Mouse (Mus musculus) hindbrain, embryonic 12.5 days (tissue): ENCODE measurements around the gene Col4a5. TPM values are rescaled to one million over a fixed set of nuclear protein-coding genes. Genes with fewer than 3 reads are reported as not detected.

ENCODE experiments used
- ATAC-seq: fragments of 200-750 bp; cut with Nextera tagmentation; 2 replicates; pipeline ENCODE4 v1.8.0; 2017; ENCODE audit warnings: moderate TSS enrichment; ENCODE audit not compliant: low FRiP score
- H3K27ac ChIP-seq: fragments of 300-500 bp; sonication (generic); 2 replicates; pipeline ENCODE4 v1.5.1; 2016; ENCODE audit warnings: mild to moderate bottlenecking
- H3K27me3 ChIP-seq: fragments of 300-500 bp; sonication (generic); 2 replicates; pipeline ENCODE4 v1.6.1; 2016; ENCODE audit warnings: mild to moderate bottlenecking
- H3K36me3 ChIP-seq: fragments of 300-500 bp; sonication (generic); 2 replicates; pipeline ENCODE4 v1.6.1; 2016; ENCODE audit warnings: mild to moderate bottlenecking
- H3K4me1 ChIP-seq: fragments of 300-500 bp; sonication (generic); 2 replicates; pipeline ENCODE4 v1.6.1; 2016
- H3K4me2 ChIP-seq: fragments of 300-500 bp; sonication (generic); replicated peaks from 2 replicates; pipeline ENCODE4 v1.6.1; 2016; ENCODE audit warnings: mild to moderate bottlenecking
- H3K4me3 ChIP-seq: fragments of 300-500 bp; sonication (generic); 2 replicates; pipeline ENCODE4 v1.5.1; 2016; ENCODE audit warnings: mild to moderate bottlenecking
- H3K9ac ChIP-seq: fragments of 300-500 bp; sonication (generic); 2 replicates; pipeline ENCODE4 v1.6.1; 2016; ENCODE audit warnings: mild to moderate bottlenecking, moderate library complexity
- H3K9me3 ChIP-seq: fragments of 300-500 bp; sonication (generic); replicated peaks from 2 replicates; pipeline ENCODE4 v1.6.1; 2016; ENCODE audit warnings: mild to moderate bottlenecking
- WGBS: fragments of 180-500 bp; shearing (Covaris S2); methylation state at CpG from one replicate; pipeline ENCODE4 v1.1.7; 2016; 5-methylcytosine and 5-hydroxymethylcytosine counted together
- polyA plus RNA-seq: library from polyadenylated mRNA; unstranded; fragments of >200 nt; fragmentation: Nextera tagmentation; extraction: Ambion mirVana; gene quantifications from 2 replicates; pipeline ENCODE4 v1.2.1, GENCODE M21; 2016

Gene Col4a5
- polyA plus RNA-seq, 1 experiment from 2014 or later: 21.0 TPM

DNA sequence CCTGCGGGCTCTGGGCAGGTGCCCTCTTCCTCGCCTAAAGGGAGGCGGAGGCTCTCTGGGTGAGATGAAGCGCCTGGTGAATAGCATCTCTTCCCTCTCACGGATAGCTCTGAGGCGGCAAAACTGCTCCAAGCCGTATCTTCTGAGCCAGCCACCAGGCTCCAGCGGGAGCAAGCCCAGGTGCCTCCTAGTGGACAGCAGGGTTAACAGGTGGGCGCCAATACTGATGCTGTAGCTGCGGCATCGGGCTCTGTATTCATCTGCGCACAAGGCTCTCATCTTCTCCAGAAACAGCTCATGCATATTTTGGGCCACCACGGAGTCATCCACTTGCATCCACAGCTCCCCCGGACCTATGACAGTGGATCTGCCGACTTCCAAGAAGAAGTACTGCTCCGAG is 248.8 kb downstream of the Col4a5 start:
- H3K4me1 ChIP-seq: no peaks in the 10 kb centered on the region
- no peak overlapping the region for H3K27ac ChIP-seq
- H3K27me3 ChIP-seq: peaks cover 77% of the 10 kb centered on the region
- H3K9ac ChIP-seq: no peak overlapping the region
- no peak for ATAC-seq
- peak overlapping the region; percentile 61 for H3K4me2 ChIP-seq
- no peaks in the 10 kb centered on the region for H3K36me3 ChIP-seq
- peak overlapping the region; percentile 42 for H3K4me3 ChIP-seq
- WGBS: 14% methylated on average over 16 of the region's 16 CpGs
- no peaks in the 10 kb centered on the region for H3K9me3 ChIP-seq

DNA sequence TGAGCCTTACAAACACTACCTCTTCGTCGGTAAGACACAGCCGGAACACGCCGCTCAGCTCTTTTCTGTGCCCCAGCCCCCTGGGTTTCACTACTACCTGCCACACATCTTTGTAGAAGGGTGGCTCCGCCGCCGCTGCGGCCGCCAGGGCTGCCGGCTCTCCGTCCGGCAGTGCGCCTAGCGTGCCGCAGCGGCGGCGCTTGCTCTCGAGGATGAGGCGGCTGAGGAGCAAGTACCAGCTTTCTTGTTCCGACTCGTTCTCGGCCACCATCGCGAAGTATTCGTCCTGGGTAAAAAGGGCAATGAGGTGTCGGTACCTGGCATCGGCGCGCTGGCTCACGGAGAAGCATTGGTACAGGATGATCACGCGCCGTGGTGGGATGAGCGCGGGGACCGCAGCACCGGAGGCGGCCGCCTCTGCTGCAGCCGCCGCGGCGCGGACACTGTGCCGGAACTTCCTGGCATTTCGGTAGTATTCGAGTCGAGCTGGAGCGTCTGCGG is 249.3 kb downstream of the Col4a5 start:
- Histone ChIP-seq H3K4me1 (no peaks in the 10 kb centered on the region), H3K27me3 (peaks cover 77% of the 10 kb centered on the region), H3K36me3 (no peaks in the 10 kb centered on the region), H3K4me3 (peak overlapping the region; percentile 42), H3K27ac (no peak overlapping the region), H3K9me3 (no peaks in the 10 kb centered on the region), H3K9ac (no peak overlapping the region), H3K4me2 (peak overlapping the region; percentile 61)
- ATAC-seq: peak; percentile 49; the same call in 1 of the 2 replicates
- 21% methylated on average over 52 of the region's 52 CpGs for whole genome bisulfite sequencing

DNA sequence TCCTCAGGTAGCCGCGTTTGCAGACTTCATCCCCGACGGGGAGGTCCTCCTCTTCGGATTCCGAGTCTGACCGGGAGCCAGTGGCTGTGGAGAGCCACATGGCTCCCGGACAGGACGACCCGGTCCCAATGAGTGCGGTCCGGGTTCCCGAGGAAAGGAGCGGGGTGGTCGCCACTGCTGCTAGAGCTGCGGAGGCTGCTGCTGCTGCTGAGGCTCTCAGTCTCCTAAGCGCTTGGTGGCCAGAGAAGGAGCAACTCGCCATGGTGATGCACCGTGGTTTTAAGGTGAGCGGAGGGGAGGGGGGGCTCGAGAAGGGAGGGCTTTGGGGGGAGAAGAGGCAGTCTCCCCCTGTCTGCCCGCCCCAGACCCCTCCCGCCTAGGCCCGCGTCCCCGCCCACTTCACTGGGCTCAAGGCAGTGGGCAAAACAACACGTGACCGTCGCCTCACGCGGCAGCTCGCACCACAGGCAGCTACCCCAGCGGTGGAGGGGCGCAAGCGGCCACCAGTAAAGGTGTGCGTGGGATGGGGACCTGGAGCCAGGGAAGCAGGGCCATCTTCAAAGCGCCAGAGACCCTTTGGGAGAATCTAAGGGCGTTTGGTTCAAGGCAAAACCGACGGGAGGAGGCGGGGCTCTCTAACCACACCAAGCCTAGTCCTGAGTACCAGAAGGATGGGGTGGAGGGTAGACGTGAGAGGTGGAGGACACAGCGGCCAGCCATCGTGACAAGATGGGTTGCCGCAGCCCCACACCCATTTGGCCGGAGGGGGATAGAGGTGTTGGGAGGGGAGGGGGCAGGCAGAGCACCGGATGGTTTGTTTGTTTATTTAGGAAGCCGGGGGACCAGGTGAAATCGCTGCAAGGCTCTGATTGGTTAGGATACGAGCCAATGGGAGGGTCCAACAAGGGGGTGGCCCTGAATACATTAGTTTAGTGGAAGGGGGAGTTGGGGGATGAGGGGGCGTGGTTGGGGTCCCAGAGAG is 250.0 kb downstream of the Col4a5 start, which contains the start of gene Irs4:
Gene Irs4, minus strand, starts transcription at position 327 of the 982 bp plus-strand sequence.
- ATAC-seq: peak; percentile 87
- WGBS: 28% methylated on average over 48 of the region's 51 CpGs
- Histone ChIP-seq H3K36me3 (no peaks in the 10 kb centered on the region), H3K27ac (no peak within 1 kb of the TSS), H3K9me3 (no peaks in the 10 kb centered on the region), H3K4me2 (peak within 1 kb of the TSS; percentile 61), H3K4me1 (no peaks in the 10 kb centered on the region), H3K4me3 (peak within 1 kb of the TSS; percentile 42), H3K27me3 (peaks cover 72% of the 10 kb centered on the region), H3K9ac (no peak within 1 kb of the TSS)

DNA sequence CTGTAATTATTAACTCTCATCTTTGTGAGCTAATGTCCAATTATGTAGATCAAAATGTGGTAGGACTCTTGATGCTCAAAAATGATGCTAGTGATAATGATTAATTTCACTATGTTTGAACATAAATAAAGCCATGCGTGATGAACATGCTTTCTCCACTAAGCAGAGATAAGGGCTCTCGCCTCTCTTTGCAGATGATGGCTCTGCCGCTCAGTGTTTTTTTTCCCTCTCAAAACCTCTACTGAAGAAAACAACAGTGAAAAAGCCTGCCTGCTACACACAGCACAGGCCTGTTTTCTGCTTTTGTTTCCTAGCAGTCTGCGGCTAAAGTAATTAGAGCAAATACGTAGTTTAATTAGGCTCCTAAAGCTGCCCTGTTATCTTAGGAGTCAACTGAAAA is 254.4 kb downstream of the Col4a5 start:
- H3K36me3 ChIP-seq: no peaks in the 10 kb centered on the region
- no peak for ATAC-seq
- H3K9ac ChIP-seq: no peak overlapping the region
- 59% methylated on average over 5 of the region's 5 CpGs for WGBS
- H3K4me1 ChIP-seq: no peaks in the 10 kb centered on the region
- no peak overlapping the region for H3K4me2 ChIP-seq
- peaks cover 29% of the 10 kb centered on the region for H3K27me3 ChIP-seq
- H3K27ac ChIP-seq: no peak overlapping the region
- H3K4me3 ChIP-seq: no peak overlapping the region
- H3K9me3 ChIP-seq: no peaks in the 10 kb centered on the region

Other genes starting within 250 kb of the Col4a5 start
- gene Col4a6, start 1.3 kb upstream of the Col4a5 start, polyA plus RNA-seq: 3.1 and 3.2 TPM in 2 replicates
- gene Irs4, start 249.9 kb downstream of the Col4a5 start, polyA plus RNA-seq: 0.68 and 1.1 TPM in 2 replicates